Mouse (Mus musculus) left cerebral cortex, postnatal 4 days (tissue): ENCODE results near the gene Susd6. TPM values are rescaled to one million over a fixed set of nuclear protein-coding genes. Genes with fewer than 3 reads are reported as not detected.

Experiments used
- DNase-seq: peaks from one replicate; pipeline ENCODE4 v3.0.0-alpha.2; 2022
- intact Hi-C: fragments of 180-260 bp; cut with DNase I; formaldehyde crosslinking; loops from one replicate; pipeline ENCODE4 v1.15.1; 2025
- total RNA-seq, 2 experiments: library from RNA; stranded (reverse); gene quantifications; 2 replicates each; pipeline ENCODE4 v1.2.3; 2021

The Susd6 gene
- total RNA-seq, 2 experiments from 2014 or later = 19.6 to 21.4 TPM

DNA sequence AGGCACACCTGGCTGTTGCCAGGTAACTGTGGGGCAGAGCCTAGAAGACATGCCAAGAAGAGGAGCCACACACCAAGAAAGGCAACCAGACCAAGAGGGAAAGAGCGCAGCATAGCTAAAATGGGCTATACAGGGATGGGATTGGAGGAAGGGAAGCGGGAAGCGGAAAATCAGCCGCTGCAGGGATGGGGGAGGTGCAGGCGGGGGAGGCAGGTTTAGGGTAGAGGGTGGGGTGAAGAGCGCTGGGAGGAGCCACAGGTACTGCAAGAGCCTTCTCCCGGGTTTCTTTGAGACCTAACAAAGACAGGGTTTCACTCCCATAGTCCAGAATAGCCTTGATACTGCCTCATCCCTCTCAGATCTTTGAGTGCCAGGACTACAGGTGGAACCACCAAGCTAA, 132.6 kb downstream of the Susd6 start:
- intact Hi-C loops = no loop called here
- DNase-seq = no peak

DNA sequence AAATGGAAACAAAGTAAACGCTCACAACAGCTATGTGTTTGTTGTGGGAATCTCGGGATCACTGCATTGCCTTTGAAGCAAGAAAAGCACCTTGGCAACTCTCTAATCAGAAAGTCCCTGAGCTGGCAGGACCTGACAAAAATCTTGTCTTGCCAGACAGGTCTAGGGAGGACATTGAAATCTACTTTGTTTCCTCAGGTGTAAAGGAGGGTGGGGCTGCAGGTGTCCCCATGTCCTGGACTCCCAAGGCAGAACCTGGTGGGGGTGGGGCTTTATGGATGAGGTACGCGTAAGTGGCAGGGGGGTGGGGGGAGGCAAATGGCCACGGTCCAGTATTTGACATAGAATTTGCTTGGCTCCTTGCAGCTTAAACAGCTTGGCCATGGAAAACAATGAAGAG, 133.3 kb downstream of the Susd6 start:
- DNase-seq = no peak
- intact Hi-C loops = no loop called here

DNA sequence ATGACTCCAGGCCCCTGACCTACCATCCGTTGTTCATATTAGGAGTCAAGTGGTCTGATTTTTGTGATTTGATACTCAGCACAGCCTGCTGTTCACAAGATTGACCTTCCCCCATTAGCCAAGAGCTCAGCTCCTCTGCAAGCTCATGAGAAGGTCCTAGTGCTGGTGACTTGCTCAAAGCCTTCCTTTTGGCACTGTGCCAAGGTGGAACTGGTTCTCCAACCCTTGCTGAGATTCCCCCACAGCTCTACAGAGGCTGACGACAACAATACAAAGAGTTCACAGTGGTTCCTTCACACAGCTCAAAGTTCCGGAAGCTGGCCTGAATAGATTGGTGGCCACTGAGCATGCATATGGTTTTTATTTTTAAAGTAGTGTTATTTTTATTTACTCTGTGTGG, 133.9 kb downstream of the Susd6 start:
- DNase-seq = peak; percentile 21
- intact Hi-C loops = no loop called here

DNA sequence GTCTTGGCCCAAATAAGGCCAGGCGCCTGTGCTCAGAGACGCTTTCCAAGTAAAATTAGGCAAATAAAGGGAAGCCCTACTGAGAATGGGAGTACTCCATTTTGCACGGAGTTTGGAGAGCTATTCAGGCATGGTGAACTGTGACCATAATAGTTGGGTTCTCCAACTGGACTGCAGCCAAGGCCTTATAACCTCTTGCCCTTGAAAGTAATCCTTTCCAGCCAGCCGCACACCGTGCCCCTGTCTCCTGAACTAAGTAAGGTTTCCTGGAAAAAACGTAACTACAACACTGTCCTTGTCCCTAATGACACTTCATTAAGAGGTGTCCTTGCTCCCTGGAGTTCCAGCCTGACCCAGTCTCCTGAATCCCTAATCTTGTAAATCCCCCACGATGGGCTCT, 135.6 kb downstream of the Susd6 start:
- DNase-seq = no peak
- intact Hi-C loops = no loop called here

GRCm38 (mm10) chr12:80926550-80926949, 136.2 kb downstream of the Susd6 start:
- intact Hi-C loops = no loop called here
- DNase-seq = no peak

GRCm38 (mm10) chr12:80927518-80927917, 137.2 kb downstream of the Susd6 start:
- DNase-seq = no peak
- intact Hi-C loops = no loop called here

GRCm38 (mm10) chr12:80928881-80929280, 138.6 kb downstream of the Susd6 start:
- intact Hi-C loops = no loop called here
- no peak for DNase-seq

GRCm38 (mm10) chr12:80930141-80930540, 139.8 kb downstream of the Susd6 start:
- intact Hi-C loops = no loop called here
- no peak for DNase-seq

Other genes with a start within 250 kb of the Susd6 start
- 10 to 100 TPM; 39.2 to 43.1 TPM for gene Slc39a9, start 146.6 kb upstream of the Susd6 start, total RNA-seq
- gene Erh, start 146.2 kb upstream of the Susd6 start, total RNA-seq = 10 to 100 TPM; 87.2 to 99.7 TPM
- 1 to 10 TPM; 1.4 to 1.6 TPM for gene Plekhd1, start 97.9 kb upstream of the Susd6 start, total RNA-seq
- gene Ccdc177, start 29.8 kb upstream of the Susd6 start, total RNA-seq = 10 to 100 TPM; 17.1 to 19.5 TPM
- gene Srsf5, start 155.0 kb downstream of the Susd6 start, total RNA-seq = 100 to 1,000 TPM; 307 to 334 TPM
- gene Slc10a1, start 178.2 kb downstream of the Susd6 start, total RNA-seq = not detected
- 10 to 100 TPM; 15.8 to 17.2 TPM for gene Smoc1, start 236.3 kb downstream of the Susd6 start, total RNA-seq